Mouse (Mus musculus): ENCODE data around the gene Dtx3.

Gene Dtx3

DNA sequence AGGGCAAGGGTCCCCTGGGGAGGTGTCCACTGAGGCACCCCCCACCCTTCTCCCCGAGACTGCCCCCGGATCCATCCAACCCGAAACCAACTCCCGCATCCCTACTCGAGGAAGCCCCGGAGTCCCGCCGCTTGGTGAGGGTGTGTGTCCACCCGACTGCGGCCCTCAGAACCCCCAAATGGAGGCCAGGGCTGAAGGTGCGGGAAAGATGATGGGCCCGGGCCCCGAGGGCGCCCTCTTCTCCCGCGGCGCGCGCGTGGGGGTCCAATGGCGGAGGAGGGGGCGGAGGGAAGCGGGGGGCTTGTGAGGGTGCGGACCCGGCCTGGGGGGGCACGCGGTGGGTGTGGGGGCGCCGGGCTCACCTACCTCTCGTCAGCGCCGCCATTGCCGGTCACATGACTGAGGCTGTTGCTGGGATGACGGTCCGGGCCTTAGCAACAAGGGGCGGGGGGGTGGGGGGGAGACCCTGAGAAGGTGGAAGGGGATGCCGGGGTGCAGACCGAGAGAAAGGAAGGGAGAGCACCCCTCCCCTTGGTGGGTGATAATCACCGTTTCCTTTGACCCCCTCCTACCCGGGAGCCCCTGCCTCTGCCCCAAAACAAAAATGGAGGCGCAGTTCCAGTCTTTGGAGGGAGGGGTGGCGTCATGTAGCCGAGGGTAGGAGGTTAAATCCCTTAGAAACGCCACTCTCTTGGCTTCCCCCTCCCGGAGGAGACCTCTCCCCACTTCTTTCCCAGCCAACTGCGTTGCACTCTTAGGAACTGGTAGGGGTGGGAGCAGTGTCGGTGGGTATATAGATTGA, at the start of gene Dtx3:
Dtx3 (minus strand) TSS at position 401 of the 802 bp plus-strand sequence.
- in situ Hi-C loops (cut with MboI, MseI), result no loop called here

GRCm38 (mm10) chr10:127238241-127238824, 42.8 kb upstream of the Dtx3 start:
- in situ Hi-C loops (cut with MboI, MseI), result no loop called here

DNA sequence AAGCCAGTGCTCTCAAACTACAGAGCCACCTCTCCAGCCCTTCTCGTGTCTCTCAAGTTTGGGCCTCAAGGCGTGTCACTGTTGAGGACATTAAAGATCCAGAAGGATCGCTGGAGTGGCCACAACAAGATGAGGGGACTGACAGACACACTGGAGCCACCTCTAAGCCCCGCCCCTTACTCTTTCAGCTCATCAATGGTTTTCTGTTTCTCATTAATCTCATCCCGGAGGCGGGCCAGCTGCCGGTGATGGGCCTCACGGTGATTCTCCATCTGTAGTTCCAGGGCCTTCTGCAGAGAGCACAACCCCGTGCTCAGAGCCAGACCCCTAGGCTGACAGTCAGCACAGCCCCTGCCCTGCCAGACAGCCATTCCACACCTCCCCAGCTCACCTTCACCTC, 41.0 kb upstream of the Dtx3 start:
- in situ Hi-C loops (cut with MboI, MseI), result no loop called here

DNA sequence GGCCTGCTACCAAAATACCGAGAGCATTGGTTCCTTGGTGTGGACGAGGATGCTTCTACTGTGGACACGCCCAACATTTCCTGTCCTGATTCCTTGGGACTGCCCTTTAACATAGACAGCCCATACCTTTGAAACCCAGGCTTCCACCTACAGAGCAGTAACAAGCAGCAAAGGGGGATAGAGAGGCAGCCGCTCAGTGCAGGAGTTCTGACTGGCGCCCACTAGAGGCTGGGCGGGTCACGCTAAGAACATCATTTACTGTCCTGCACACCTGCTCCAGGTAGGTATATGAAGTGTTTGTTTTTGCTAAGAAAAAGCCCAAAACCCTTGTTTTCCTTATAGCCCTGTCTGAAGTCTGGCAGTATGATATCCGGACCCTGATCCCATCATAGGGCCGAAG, 37.6 kb upstream of the Dtx3 start:
- in situ Hi-C loops (cut with MboI, MseI), result loop anchor here (5.0 kb wide), 1 partner anchor 56 kb away; no protein-coding TSS in a partner anchor

DNA sequence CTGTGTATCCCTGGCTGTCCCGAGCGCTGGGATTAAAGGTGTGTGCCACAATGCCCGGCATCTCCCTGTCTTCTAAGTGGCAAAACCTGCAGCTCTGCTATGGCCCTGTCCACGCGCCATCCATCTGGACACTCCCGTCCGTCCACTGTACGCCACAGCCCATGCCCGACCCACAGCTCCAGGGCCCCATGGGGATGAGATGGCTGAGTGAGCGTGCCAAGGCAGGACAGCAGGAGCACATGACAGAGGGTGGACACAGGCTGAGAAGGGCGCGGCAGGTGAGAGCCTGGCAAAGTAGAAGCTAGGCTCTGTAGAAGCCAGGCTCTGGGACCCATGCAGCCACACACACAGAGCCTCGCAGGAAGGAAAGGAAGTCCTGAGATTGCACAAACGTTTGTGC, 36.2 kb upstream of the Dtx3 start:
- in situ Hi-C loops (cut with MboI, MseI), result loop anchor here (5.0 kb wide), 1 partner anchor 54 kb away; no protein-coding TSS in a partner anchor

DNA sequence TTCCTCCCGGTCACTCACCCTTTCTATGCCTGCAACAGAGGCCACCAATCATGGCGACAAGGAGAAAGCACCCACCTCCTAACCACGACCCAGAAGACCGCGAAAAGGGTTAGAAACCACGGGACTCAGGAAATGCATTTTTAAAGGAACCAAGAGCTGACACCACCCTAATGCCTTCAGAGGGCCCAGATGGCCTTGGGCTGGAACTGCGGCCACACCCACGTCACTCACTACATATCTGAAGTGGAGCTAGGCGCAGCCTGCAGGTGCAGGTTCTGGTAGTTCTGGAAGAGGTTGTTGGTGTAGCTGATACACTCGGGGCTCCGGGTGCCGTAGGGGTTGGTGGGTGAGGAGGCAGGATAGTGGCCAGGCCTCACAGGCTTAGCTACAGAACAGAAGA, 35.2 kb upstream of the Dtx3 start:
- in situ Hi-C loops (cut with MboI, MseI), result loop anchor here (5.0 kb wide), 1 partner anchor 53 kb away; no protein-coding TSS in a partner anchor

DNA sequence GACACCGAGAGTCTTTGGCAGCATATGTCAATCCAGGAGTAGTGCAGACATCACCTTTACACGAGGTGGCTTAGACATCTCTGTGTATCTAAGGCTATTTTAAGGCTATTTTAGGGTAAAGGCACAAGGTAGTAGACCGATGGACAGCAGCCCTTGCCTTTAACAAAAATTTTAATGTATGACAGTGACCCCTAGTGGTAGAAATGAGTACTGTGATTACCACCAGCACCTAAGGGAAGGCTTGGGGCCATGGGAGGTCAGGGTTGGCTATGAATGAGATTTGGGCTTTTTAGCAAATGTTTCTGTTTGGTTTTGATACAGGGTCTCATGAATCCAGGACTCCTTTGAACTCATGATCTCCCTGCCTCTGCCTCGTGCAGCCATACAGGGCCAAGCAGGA, 33.4 kb upstream of the Dtx3 start:
- in situ Hi-C loops (cut with MboI, MseI), result loop anchor here in 1 of 2 experiments (5.0 kb wide), 1 partner anchor 102 kb away; no protein-coding TSS in a partner anchor

GRCm38 (mm10) chr10:127227163-127227562, 31.6 kb upstream of the Dtx3 start:
- in situ Hi-C loops (cut with MboI, MseI), result loop anchor here in 1 of 2 experiments (5.0 kb wide), 1 partner anchor 100 kb away; no protein-coding TSS in a partner anchor

GRCm38 (mm10) chr10:127226318-127226895, 30.9 kb upstream of the Dtx3 start:
- in situ Hi-C loops (cut with MboI, MseI), result loop anchor here in 1 of 2 experiments (5.0 kb wide), 1 partner anchor 99 kb away; no protein-coding TSS in a partner anchor

DNA sequence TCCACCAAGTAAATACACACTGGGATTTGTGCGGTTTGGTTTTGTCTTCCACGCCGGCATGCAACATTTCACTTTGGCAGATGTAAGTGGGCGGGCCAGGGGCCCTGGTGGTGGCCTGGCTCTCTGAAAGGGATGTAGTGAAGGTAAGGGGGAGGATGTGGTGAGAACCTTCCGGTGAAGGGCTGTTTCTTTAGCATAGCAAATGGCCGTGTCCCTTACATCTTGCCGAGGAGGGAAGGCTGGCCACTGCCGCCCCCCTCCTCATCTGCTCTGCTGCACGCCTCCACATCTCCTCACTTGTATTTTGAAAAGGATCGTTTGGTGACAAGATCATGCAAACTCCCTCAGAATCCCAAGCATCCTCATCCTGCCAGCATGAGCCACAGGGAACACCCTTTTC, 30.2 kb upstream of the Dtx3 start:
- in situ Hi-C loops (cut with MboI, MseI), result loop anchor here in 1 of 2 experiments (5.0 kb wide), 1 partner anchor 98 kb away; no protein-coding TSS in a partner anchor

DNA sequence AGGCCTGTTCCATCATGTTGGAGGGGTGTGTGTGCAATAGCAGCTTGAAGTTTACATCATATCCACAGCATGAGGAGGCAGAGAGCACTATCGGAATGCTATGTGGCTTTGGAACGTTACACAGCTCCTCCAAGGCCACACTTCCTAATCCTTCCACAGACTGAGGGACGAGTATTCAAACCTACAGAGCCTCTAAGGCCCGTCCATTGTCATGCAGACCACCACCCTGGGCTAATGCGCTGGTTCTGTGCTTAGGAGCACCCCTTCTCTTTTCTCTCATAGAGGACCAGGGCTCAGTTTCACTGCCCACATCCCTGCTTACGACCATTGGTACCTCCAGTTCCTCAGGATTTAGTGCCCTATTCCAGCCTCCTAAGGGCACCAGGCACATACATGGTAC, 29.7 kb upstream of the Dtx3 start:
- in situ Hi-C loops (cut with MboI, MseI), result loop anchor here in 1 of 2 experiments (5.0 kb wide), 1 partner anchor 98 kb away; no protein-coding TSS in a partner anchor

GRCm38 (mm10) chr10:127218339-127218738, 22.8 kb upstream of the Dtx3 start:
- in situ Hi-C loops (cut with MboI, MseI), result no loop called here

- in situ Hi-C loops (cut with MboI, MseI), result no loop called here
Measured at GRCm38 (mm10) chr10:127217177-127217576, 21.6 kb upstream of the Dtx3 start.

- in situ Hi-C loops (cut with MboI, MseI), result no loop called here
Measured at GRCm38 (mm10) chr10:127216456-127216855, 20.9 kb upstream of the Dtx3 start.

DNA sequence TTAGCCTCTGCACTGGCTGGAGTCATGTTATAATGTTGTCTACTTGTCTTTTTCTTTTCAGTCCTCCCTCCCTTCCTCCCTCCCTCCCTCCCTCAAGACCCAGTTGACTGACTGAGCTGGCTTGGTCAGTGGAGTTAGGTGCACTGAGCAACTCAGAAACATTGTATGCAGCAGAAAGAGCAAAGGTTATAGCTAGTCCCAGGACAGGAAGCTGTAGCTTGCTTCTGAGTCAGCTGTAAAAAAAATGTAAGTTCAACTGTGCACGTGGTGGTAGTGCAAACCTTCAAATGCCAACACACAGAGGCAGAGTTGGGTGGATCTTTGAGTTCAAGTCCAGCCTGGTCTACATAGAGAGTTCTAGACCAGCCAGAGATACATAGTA, 18.9 kb upstream of the Dtx3 start:
- in situ Hi-C loops (cut with MboI, MseI), result no loop called here

DNA sequence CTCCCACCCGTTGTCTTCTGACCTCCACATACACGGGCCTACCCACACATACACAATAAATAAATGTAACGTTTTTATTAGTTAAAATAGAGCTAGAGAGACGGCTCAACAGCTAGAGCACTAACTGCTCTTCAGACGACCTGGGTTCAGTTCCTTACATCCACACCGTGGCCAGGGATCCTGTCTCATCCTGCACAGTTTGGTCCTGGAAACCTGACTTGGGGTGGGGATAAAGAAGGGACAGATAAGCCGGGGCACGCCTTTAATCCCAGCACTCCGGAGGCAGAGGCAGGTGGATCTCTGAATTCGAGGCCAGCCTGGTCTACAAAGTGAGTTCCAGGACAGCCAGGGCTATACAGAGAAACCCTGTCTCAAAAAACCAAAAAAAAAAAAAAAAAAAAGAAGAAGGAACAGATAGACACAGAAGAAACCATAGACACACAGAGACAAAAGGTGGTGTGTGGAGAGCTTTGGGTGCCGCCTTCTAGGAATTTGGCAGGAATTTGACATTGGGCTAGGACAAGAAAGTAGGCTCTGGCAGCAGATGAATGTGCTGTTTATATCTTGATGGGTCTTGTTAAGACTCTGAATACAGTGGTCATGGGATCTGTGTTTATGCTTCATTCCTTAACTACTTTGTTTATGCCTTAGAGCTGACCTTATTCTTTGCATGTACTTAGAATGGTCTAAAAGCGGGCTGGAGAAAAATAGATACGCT, 18.3 kb upstream of the Dtx3 start:
- in situ Hi-C loops (cut with MboI, MseI), result no loop called here

- in situ Hi-C loops (cut with MboI, MseI), result no loop called here
Measured at GRCm38 (mm10) chr10:127213272-127213671, 17.7 kb upstream of the Dtx3 start.

GRCm38 (mm10) chr10:127211414-127211854, 15.9 kb upstream of the Dtx3 start, which contains the start of gene Pip4k2c:
TSS of gene Pip4k2c (minus strand) at chr10:127211585.
- in situ Hi-C loops (cut with MboI, MseI), result no loop called here

- in situ Hi-C loops (cut with MboI, MseI), result no loop called here
Measured at GRCm38 (mm10) chr10:127210961-127211405, 15.5 kb upstream of the Dtx3 start.

GRCm38 (mm10) chr10:127209928-127210570, 14.5 kb upstream of the Dtx3 start:
- in situ Hi-C loops (cut with MboI, MseI), result no loop called here

DNA sequence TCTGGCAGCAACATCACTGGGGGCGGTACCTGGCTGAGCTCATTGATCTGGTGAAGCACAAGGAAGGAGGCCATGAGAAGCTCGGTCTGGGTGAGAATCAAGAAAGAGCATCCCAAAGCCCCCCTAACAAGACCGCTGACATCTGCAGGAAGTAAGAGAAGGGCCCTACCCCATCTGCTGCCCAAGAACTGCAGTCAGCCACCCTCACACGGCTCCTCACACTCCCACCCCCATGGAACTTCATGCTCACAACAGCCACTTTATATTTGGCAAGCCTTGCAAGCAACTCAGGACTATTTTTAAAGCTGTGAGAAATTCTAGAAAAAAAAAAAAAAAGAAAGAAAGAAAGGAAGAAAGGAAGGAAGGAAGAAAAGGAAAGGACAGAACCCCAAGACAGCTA, 13.4 kb upstream of the Dtx3 start:
- in situ Hi-C loops (cut with MboI, MseI), result no loop called here

Measured in T-helper 17 cell (primary cell).